Mouse (Mus musculus) cortical plate, adult 2 months (tissue): ENCODE measurements around the gene Olfr1423. TPM values are rescaled to one million over a fixed set of nuclear protein-coding genes. Genes with fewer than 3 reads are reported as not detected.

Experiments used
- H3K27ac ChIP-seq: fragments of 200-500 bp; 2 replicates; pipeline ENCODE4 v1.5.1; 2012; ENCODE audit warnings: low read length, control low read depth, inconsistent platforms; ENCODE audit not compliant: insufficient read depth
- H3K4me1 ChIP-seq: fragments of 200-500 bp; 2 replicates; pipeline ENCODE4 v1.6.1; 2011; ENCODE audit warnings: low read length; ENCODE audit not compliant: control insufficient read depth, insufficient read depth
- H3K4me3 ChIP-seq: fragments of 200-500 bp; 2 replicates; pipeline ENCODE4 v1.5.1; 2011; ENCODE audit warnings: mild to moderate bottlenecking, low read length, control low read depth; ENCODE audit not compliant: insufficient read depth
- CTCF ChIP-seq: fragments of 200-500 bp; IDR thresholded peaks from 2 replicates; pipeline ENCODE4 v1.5.1; 2011; ENCODE audit warnings: mild to moderate bottlenecking, control low read depth, low read length; ENCODE audit not compliant: insufficient read depth; ENCODE audit errors: extremely low read depth
- POLR2A ChIP-seq: fragments of 200-500 bp; IDR thresholded peaks from 2 replicates; pipeline ENCODE4 v1.6.1; 2011; ENCODE audit warnings: mild to moderate bottlenecking, low read length, control low read depth; ENCODE audit not compliant: insufficient read depth; ENCODE audit errors: extremely low read depth
- polyA plus RNA-seq: library from polyadenylated mRNA; depleted of rRNA; stranded (reverse); fragments of >200 nt; gene quantifications from 2 replicates; pipeline ENCODE4 v1.2.3, GENCODE M21; 2012

Olfr1423 gene
- polyA plus RNA-seq, 1 experiment = not detected

DNA sequence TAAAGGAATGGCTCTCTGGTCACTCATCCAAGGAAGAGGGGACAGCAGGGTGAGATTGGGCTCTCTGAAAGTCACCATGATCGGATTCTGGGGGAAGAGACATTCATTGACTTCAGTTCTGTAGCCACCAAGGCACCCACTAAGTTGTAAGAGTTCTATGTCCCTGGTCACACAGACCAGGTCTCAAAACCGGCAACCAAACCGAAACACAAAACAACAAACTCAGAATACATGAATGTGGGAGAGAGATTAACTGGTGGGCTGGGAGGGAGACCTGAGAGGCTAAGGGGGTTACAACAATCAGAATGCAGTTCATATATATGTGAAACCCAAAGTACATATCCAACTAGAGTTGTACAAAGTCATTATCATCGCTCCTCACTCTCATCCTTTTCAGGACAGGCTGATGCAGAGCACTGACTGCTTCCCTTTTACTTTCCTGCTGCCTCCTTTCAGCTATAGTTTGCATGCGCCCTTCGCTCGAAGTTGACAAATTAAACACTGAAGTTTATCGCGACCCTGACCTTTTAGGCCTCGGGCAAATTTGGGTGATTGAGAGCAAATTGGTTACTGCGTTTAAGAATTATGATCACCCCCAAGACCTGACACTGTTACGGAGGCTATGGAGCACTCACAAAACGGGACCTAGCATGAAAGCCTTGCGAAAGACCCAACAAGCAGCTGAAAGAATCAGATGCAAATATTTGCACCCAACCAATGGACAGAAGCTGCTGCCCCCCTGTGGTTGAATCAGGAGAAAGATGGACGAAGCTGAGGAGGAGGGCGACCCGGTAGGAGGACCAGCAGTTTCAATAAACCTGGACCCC is 33.8 kb downstream of the Olfr1423 start:
- Histone ChIP-seq H3K27ac (0 out of 2 replicates have a peak overlapping the region, but pooled peaks have one; percentile 87), H3K4me1 (peaks cover 5% of the 10 kb centered on the region; the same call in 1 of the 2 replicates), H3K4me3 (no peak overlapping the region; the same call in 1 of the 2 replicates)
- TF ChIP-seq CTCF = peak; percentile 25; the same call in 1 of the 2 replicates
- TF ChIP-seq POLR2A = no peak

DNA sequence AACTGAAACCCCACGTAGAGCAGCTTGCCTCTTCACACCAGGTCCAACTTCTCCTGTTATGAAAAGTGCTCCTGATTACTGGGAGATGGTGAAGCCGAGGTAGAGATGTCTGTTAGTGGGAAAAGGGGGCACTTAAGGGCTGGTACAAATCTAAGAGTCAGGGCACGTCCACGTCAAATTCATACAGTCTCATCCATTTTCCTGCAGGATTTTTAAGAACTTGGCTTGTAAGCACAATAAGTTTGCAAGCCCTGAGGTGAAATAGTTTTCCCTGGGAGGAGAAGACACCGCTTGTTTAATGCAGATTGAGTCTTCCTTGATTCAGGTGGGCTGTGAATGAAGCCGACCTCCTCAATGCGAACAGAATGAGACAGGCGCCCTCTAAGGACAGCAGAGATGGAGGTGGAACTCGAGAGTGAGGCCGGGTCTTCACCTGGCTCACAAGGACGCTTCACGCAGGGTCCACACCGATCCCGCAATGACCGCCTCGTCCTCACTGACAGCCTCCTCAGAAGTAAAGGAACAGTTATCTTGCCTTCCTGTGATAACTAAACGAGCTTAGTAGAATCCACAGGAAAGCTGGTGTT is 34.7 kb downstream of the Olfr1423 start:
- H3K4me3 ChIP-seq = peak overlapping the region; percentile 73
- no peak for TF ChIP-seq POLR2A
- no peak for TF ChIP-seq CTCF
- H3K27ac ChIP-seq = peak overlapping the region; percentile 87
- peaks cover 5% of the 10 kb centered on the region; the same call in 1 of the 2 replicates for H3K4me1 ChIP-seq

DNA sequence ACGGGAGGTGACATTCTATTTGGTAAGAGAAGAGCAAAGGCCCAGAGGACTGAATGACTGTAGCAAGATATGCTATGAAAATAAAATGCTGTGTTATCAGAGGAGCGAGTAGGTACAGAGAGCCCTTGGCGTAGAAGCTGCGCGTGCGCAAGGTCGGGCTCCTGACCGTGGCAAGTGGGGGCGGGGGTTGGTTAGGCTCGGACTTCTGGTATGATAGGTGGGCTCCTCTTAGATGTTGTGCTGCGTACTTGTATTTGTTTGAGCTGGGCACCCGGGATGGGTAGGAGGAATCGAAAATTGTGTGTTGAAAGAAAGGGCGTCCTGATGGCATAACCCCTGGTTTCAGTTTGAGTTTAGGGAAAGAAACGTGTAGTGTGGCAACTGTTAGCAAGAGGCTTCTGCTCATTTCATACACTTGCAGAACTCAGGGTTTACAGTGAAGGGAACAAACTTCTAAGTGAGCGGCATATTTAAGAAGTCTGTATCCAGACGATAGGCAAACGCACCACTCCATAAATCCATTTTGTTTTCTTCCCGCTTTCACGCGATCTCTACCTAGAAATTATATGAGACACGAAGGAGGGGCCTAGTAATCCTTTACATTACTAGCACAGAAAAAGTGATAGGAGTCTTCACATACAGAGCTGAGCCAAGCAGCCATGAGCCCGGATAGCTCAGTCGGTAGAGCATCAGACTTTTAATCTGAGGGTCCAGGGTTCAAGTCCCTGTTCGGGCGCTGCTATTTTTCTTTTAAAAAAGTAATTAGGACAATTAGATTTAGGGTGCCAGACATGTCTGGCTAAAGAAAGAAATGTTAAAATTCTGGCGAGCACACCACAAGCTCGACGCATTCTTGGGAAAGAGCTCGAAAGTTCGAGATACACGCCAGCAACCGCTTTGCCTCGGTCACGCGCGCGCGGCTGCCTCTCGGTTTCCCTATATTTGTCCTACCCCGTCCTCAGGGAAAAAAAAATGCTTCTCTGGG is 35.4 kb downstream of the Olfr1423 start:
- TF ChIP-seq POLR2A (peak; percentile 57), CTCF (no peak)
- Histone ChIP-seq H3K27ac (peak overlapping the region; percentile 89), H3K4me3 (peak overlapping the region; percentile 73), H3K4me1 (peaks cover 5% of the 10 kb centered on the region; the same call in 1 of the 2 replicates)

DNA sequence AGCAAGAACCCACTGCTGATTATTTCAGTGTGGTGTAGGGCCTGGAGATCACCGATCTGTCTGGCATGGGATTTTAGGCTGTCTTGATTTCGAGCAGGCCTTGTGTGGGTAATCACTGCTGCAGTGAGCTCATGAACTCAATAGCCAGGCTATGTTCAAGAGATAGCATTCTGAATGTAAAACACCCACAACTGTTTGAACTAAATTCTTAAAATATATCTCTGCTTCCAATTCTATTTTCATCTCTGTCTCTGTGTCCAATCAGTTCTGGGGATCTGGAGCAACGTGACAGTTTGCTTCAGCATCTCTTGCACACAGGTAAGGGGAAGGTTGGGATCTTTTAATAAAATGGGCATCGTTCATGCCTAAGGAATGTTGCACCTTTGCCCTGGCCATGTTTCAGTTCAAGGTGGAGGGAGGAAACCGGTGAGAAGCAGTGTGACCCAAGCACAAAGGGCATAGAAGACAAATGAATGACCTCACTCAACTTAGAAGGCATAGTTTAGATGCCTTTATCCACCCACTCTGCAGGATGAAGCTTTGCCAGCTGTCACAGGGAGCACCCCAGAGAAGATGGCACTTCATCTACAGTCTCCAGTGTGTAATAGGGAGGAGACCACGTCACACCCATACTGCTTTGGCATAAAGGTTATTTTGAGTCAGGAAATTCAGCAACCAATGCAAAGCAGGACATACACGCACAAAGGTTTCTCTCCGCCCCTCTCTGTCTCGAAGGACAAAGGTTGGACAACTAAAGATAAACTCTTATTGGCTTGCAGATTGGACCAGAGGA is 36.7 kb downstream of the Olfr1423 start:
- TF ChIP-seq CTCF (no peak), POLR2A (no peak)
- Histone ChIP-seq H3K4me3 (no peak overlapping the region), H3K4me1 (peaks cover 5% of the 10 kb centered on the region; the same call in 1 of the 2 replicates), H3K27ac (peak overlapping the region; percentile 65)

DNA sequence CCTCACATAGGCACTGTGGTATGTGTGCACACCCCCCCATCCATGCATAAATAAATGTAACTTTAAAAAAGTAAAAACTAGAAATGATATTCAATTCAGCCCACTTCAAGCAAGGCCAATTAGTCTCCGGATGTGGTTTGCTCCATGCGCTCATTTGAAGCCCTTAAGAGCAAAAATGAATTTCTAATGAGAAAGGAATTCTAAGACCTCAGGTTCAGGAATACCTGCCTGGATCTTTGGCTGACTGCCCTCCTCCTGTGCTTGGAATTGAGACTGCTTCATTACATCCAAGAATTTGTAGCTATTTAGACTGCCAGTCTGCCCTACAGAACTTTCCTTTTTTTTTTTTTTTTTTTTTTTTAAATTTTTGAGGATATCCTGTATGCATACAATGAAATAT is 37.5 kb downstream of the Olfr1423 start:
- Histone ChIP-seq H3K4me1 (peaks cover 5% of the 10 kb centered on the region; the same call in 1 of the 2 replicates), H3K27ac (no peak overlapping the region), H3K4me3 (no peak overlapping the region)
- TF ChIP-seq CTCF (no peak), POLR2A (no peak)

DNA sequence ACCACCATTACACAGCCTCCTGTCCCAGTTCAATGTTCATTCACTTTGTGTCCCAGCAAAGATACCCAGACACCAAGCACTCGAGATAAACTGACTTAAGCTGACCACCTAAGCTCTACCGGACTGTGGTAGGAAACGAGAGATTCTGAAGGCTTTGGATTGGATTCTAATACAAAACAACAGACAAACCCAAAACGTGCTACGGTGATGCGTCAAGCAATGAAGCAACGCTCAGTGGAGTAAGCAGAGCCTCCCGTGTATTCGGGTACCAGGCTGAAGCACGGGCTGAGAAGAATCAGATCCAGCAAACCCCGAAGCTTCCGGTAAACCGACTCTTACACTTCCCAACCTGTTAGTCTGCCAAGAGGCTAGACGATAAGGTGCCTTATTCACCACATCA is 38.3 kb downstream of the Olfr1423 start:
- TF ChIP-seq CTCF (no peak), POLR2A (no peak)
- Histone ChIP-seq H3K4me1 (peaks cover 5% of the 10 kb centered on the region; the same call in 1 of the 2 replicates), H3K4me3 (no peak overlapping the region), H3K27ac (no peak overlapping the region)

DNA sequence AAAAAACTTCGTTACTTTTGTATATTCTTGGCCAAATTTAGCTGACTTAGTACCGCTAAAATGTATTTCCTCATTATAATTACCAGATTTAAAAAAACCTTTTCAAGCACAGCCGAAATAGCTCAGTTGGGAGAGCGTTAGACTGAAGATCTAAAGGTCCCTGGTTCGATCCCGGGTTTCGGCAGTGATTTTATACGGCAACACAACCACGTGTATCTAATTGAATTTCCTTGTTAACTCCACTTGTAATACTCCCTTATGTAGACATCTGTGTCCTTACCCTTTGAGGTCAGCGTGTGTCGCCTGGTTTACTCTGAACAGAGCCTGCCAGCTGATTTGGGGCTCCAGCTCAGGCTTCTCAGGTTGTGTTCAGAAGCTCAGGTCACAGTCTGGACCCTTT is 39.0 kb downstream of the Olfr1423 start:
- TF ChIP-seq CTCF = no peak
- no peak for TF ChIP-seq POLR2A
- Histone ChIP-seq H3K27ac (no peak overlapping the region), H3K4me1 (peaks cover 5% of the 10 kb centered on the region; the same call in 1 of the 2 replicates), H3K4me3 (no peak overlapping the region)

DNA sequence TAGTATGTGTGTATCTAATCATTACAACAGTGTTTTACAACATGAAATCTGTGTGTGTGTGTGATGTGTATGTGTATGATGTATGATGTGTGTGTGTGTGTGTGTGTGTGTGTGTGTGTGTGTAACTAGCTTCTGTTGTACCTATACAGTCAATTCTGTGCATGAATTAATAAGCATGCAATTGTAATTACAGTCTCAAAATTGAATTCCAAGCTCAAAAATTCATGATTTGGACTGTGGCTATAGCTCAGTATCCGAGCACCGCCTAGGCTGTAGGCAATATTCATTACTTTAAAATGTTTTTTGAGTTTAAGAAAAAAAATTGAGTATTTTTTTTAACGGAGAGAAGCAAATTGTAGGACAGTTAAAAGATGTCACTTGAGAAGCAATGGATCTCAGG is 39.4 kb downstream of the Olfr1423 start:
- TF ChIP-seq CTCF (no peak), POLR2A (no peak)
- no peak overlapping the region for H3K27ac ChIP-seq
- H3K4me1 ChIP-seq = peaks cover 5% of the 10 kb centered on the region; the same call in 1 of the 2 replicates
- H3K4me3 ChIP-seq = no peak overlapping the region
